In genomic region chr16:62773462-62773861, GRCm38 (mm10) we compare ENCODE assay signal across 21 mouse cellular contexts. TPM values are rescaled to one million over a fixed set of nuclear protein-coding genes. Genes with fewer than 3 reads are reported as not detected.
DNase-seq lines count a peak whose midpoint lies in the region; ATAC-seq and TF ChIP-seq lines count a peak whose summit lies in the region.
"Had no signal": no experiment of that assay in that cellular context is flagged by ENCODE, and none has a peak within 500 bp of the region (broad histone marks: within the 10 kb centered on the region; RNA-seq: fewer than 3 reads in every experiment).

No protein-coding gene starts in this region.

- no peak overlapping the region for H3K4me3 ChIP-seq in forebrain, embryonic 14.5 days (ENCODE audit: low read depth, low read length)
- no peak overlapping the region for H3K4me3 ChIP-seq in forebrain, embryonic 16.5 days (replicated peaks; ENCODE audit: low read length)
- no peak overlapping the region for H3K4me3 ChIP-seq in layer of hippocampus, adult 2 months
- H3K4me3 ChIP-seq: forebrain, embryonic 10.5 days; hindbrain, embryonic 10.5 days; midbrain, embryonic 13.5 days; neural tube, embryonic 15.5 days had no signal

- POLR2A ChIA-PET in Patski (lab: Charles Lee), result no interaction called here

- H3K27me3 ChIP-seq in forebrain, embryonic 14.5 days (replicated peaks; ENCODE audit: control insufficient read depth, insufficient read depth, low read length), result no peaks in the 10 kb centered on the region
- no peaks in the 10 kb centered on the region for H3K27me3 ChIP-seq in forebrain, embryonic 16.5 days (replicated peaks; ENCODE audit: control insufficient read depth, insufficient read depth, low read length)
- H3K27me3 ChIP-seq in Patski, result no peaks in the 10 kb centered on the region
- H3K27me3 ChIP-seq: midbrain, embryonic 13.5 days; neural tube, embryonic 15.5 days had no signal

- peak; percentile 73 for TF ChIP-seq CTCF in layer of hippocampus, adult 2 months (conservative IDR thresholded peaks at IDR 0.05)
- TF ChIP-seq CTCF in Patski (IDR thresholded peaks at IDR 0.05), result peak; percentile 40

- in situ Hi-C loops in Patski (cut with MboI; ENCODE audit: low pct_unique_long_range_greater_than_20kb), result no loop called here

- peak; percentile 24 for DNase-seq in forebrain, embryonic 14.5 days (ENCODE audit: low spot score)
- DNase-seq in layer of hippocampus, adult 2 months (ENCODE audit: low spot score in 2 of 2), result no peak
- DNase-seq in layer of hippocampus, adult 9-11 months, result no peak
- DNase-seq in 3T3-L1 (ENCODE audit: low read depth, low spot score), result peak; percentile 13
- no peak for DNase-seq in Patski (ENCODE audit: low read depth, low spot score)
- DNase-seq in retina, embryonic 14.5 days (ENCODE audit: low spot score), result no peak
- no peak for DNase-seq in spleen, postnatal 4 days (ENCODE audit: low spot score in 2 of 2)
- DNase-seq: adrenal gland, postnatal 36 days; cerebellum, adult 9-10 months; kidney, adult 9 months; kidney, postnatal 36 days had no signal

- WGBS in forebrain, embryonic 14.5 days, result 81% methylated on average over 4 of the region's 4 CpGs
- 77% methylated on average over 4 of the region's 4 CpGs for WGBS in forebrain, embryonic 16.5 days

- H3K36me3 ChIP-seq in forebrain, embryonic 14.5 days (ENCODE audit: control insufficient read depth, insufficient read depth, low read length), result 0 out of 2 replicates have a peak, but pooled peaks cover 4% of the 10 kb centered on the region
- no peaks in the 10 kb centered on the region for H3K36me3 ChIP-seq in forebrain, embryonic 16.5 days (ENCODE audit: control insufficient read depth, insufficient read depth)

- no peaks in the 10 kb centered on the region for H3K4me1 ChIP-seq in forebrain, embryonic 14.5 days (ENCODE audit: control insufficient read depth, insufficient read depth, low read length)
- H3K4me1 ChIP-seq in forebrain, embryonic 16.5 days (replicated peaks; ENCODE audit: control insufficient read depth, insufficient read depth, low read length), result no peaks in the 10 kb centered on the region
- H3K4me1 ChIP-seq: hindbrain, embryonic 10.5 days; midbrain, embryonic 13.5 days; neural tube, embryonic 15.5 days had no signal

- ATAC-seq in forebrain, embryonic 14.5 days, result no peak
- ATAC-seq in forebrain, embryonic 16.5 days, result no peak
- no peak for ATAC-seq in Patski
- ATAC-seq: activated CD4-positive, CD25-positive, alpha-beta regulatory T cell, adult 4 months; midbrain, embryonic 13.5 days had no signal

- no peaks in the 10 kb centered on the region for H3K9me3 ChIP-seq in forebrain, embryonic 14.5 days (replicated peaks; ENCODE audit: control insufficient read depth, low read length)
- H3K9me3 ChIP-seq in forebrain, embryonic 16.5 days (ENCODE audit: control insufficient read depth, low read length), result no peaks in the 10 kb centered on the region
- H3K9me3 ChIP-seq: forebrain, embryonic 10.5 days; hindbrain, embryonic 10.5 days; midbrain, embryonic 13.5 days; neural tube, embryonic 15.5 days had no signal

- no peak overlapping the region for H3K4me2 ChIP-seq in forebrain, embryonic 14.5 days (ENCODE audit: low read length)
- H3K4me2 ChIP-seq in forebrain, embryonic 16.5 days (ENCODE audit: low read length), result no peak overlapping the region
- H3K4me2 ChIP-seq: midbrain, embryonic 13.5 days; neural tube, embryonic 15.5 days had no signal

- no peak overlapping the region for H3K9ac ChIP-seq in forebrain, embryonic 14.5 days (ENCODE audit: low read length)
- no peak overlapping the region for H3K9ac ChIP-seq in forebrain, embryonic 16.5 days (replicated peaks; ENCODE audit: low read depth, low read length)
- H3K9ac ChIP-seq: liver, embryonic 14.5 days; midbrain, embryonic 13.5 days; neural tube, embryonic 15.5 days had no signal

- no peak overlapping the region for H3K27ac ChIP-seq in forebrain, embryonic 14.5 days (ENCODE audit: low read depth, low read length)
- no peak overlapping the region for H3K27ac ChIP-seq in forebrain, embryonic 16.5 days (ENCODE audit: low read length)
- no peak overlapping the region for H3K27ac ChIP-seq in layer of hippocampus, adult 2 months
- H3K27ac ChIP-seq: forebrain, embryonic 10.5 days; hindbrain, embryonic 10.5 days; liver, embryonic 14.5 days; midbrain, embryonic 13.5 days; neural tube, embryonic 15.5 days had no signal

- CTCF ChIA-PET in Patski (lab: Charles Lee), result interaction anchor here (1.0 to 1.4 kb wide), 2 partner anchors 10 to 19 kb away, joined by 3 read pairs; no protein-coding TSS in a partner anchor

RNA-seq across cellular contexts. Expression of gene Nsun3, which starts 13.2 kb away (rescaled TPM):
- polyA plus RNA-seq in forebrain, embryonic 14.5 days (2014; fragmentation: Nextera tagmentation; extraction: Ambion mirVana), result 10.4 and 10.8 TPM in 2 replicates
- polyA plus RNA-seq in forebrain, embryonic 16.5 days (2015; fragmentation: Nextera tagmentation; extraction: Ambion mirVana), result 11.2 and 11.9 TPM in 2 replicates
- total RNA-seq in layer of hippocampus, adult 2 months (2021), result 10 to 100 TPM; 10.4 to 12.0 TPM
- 10.3 TPM for polyA plus RNA-seq in Patski (2021)

RNA-seq across cellular contexts. Expression of gene Stx19, which starts 41.0 kb away (rescaled TPM):
- polyA plus RNA-seq in forebrain, embryonic 14.5 days (2014; fragmentation: Nextera tagmentation; extraction: Ambion mirVana), result 0.10 TPM in 2 replicates
- 0.55 and 0.71 TPM in 2 replicates for polyA plus RNA-seq in forebrain, embryonic 16.5 days (2015; fragmentation: Nextera tagmentation; extraction: Ambion mirVana)
- not detected for total RNA-seq in layer of hippocampus, adult 2 months (2021)
- 0.05 TPM for polyA plus RNA-seq in Patski (2021)
- total RNA-seq: adrenal gland, postnatal 36 days; gastrocnemius, postnatal 4 days; layer of hippocampus, postnatal 10 days; left cerebral cortex, postnatal 10 days had no signal
- polyA plus RNA-seq: liver, embryonic 14.5 days had no signal

Comparison
In these comparisons a context has a peak if more than half of its experiments do, and no peak if none do; other contexts are left out.
1. DNase-seq: peak in forebrain, embryonic 14.5 days (single experiment) and 3T3-L1 (single experiment); none in layer of hippocampus, adult 2 months (0 of 2), layer of hippocampus, adult 9-11 months (single experiment), Patski (single experiment), retina, embryonic 14.5 days (single experiment) and spleen, postnatal 4 days (0 of 2).